Mouse (Mus musculus) layer of hippocampus, postnatal 10 days (tissue): ENCODE measurements around the gene Psmg4. TPM values are rescaled to one million over a fixed set of nuclear protein-coding genes. Genes with fewer than 3 reads are reported as not detected.

Source experiments
- DNase-seq, 2 experiments: peaks; one replicate each; pipeline ENCODE4 v3.0.0; 2021; ENCODE audit warnings: low spot score in 2 of 2
- total RNA-seq, 2 experiments: library from RNA; stranded (reverse); gene quantifications; 2 replicates each; pipeline ENCODE4 v1.2.3; 2021

The Psmg4 gene
- total RNA-seq, 2 experiments from 2014 or later = 28.9 to 34.7 TPM

DNA sequence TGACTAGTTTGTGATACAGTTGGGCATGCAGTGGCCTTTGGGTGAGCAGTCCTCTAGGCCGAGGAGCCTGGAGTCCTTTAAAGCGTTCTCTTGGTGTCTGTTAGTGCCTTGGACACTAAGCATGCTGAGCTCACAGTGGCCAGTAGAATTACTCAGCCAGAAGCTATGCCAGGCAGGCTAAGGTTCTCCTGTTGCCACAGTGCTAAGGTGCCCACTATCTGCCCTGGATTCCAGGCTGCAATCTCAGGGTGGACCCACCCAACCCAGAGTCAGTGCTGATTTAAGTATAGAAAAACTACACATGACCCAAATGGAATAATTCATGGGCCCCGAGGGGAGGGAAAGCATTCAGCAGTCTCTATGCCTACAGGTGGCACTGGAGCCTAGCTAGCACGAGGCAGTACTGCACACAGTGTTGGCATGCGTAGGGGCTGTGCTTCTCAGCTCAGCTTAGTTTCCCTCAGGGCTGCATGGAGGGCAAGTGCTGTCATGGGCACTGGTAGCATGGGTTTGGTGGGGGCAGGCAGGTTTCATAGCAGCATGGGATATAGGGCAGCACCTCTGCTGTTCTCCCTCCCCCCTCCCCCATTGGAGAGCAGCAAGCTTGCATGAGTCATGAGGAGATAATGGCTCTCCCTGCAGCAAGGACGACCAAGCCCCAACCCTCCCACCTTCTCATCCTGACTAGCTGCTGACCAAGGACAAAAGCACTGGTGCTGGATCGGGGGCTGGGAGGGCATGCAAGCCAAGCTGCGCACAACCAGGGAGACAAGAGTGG lies 29.8 kb downstream of the Psmg4 start:
- peak; percentile 24 to 49 for DNase-seq

DNA sequence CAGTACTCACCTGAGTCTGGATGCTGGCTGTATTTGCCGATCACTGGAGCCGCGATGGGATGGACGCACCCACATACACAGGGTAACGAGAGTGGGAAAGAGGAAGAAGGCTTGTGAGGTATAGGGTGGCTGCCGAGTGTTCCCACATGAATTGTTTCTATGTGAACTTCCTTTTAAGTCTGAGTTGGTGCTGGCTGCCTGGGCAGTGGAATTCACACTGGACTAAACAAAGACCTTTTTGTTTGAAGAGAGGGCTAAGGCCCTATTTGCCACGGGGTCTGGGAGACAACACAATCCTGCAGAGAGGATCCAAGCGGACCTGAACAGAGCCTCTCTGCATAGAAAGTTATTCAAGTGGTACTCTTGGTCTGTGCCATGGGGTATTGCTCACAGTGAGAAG lies 30.6 kb downstream of the Psmg4 start:
- DNase-seq = no peak

DNA sequence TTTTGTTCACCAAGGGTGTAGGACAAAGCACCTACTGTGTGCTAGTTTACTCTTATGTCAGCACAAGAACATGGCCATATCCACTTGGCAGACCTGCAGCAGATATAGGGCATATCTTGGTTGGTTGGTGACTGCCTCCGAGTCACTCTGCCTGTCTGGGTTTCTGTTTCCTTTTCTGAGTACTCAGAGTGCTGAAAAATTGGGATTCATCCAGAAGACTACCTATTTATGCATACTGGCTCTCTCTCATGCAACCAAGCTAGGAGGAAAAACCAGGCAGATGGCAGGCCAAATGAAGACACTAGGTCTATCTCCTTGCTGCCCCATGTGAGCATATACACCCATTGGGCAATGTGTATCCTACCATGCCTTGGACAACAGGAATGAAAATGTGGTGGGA lies 32.9 kb downstream of the Psmg4 start:
- DNase-seq = no peak

DNA sequence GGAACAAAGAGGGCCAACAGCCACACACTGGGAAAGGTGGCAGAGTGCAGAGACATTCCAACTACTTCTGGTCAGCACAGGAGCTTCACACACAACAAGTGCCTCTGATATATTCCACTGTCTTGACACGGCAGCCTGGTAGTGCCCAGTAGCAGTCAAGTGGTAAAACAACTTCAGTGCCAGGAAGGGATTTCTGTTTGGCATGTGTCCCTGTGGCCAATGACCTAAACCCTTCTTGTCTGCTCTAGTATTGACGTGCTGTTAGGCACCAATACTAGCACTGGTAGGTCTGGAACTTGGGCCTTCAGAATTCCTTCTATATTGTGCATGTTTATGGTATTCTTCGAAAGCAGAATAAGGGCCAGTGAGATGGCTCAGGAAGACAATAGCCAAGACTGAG lies 42.5 kb downstream of the Psmg4 start:
- DNase-seq = no peak

GRCm38 (mm10) chr13:34207714-34208470 lies 45.1 kb downstream of the Psmg4 start:
- DNase-seq = no peak

DNA sequence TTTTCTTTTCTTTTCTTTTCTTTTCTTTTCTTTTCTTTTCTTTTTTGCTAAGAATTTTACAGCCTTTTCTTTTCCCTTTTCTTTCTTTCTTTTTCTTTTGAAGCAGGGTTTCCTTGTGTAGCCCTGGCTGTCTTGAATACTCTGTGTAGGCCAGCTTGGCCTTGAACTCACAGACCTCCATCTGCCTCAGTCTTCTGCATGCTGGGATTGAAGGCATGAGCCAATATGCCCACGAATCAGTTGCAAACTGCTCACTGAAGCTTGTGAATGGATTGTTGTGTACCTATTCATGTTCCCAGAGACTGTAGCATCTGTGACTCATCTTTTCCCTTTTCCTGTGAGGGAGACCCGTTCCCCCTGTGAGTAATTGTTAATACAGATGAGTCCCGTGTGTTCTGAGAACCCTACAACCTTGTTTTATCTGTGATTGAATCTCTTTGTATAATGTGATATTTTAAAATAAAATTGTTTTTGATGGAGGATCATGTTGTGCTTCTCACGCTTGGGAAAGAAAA lies 48.6 kb downstream of the Psmg4 start:
- no peak for DNase-seq

GRCm38 (mm10) chr13:34212735-34213212 lies 50.0 kb downstream of the Psmg4 start:
- no peak for DNase-seq

DNA sequence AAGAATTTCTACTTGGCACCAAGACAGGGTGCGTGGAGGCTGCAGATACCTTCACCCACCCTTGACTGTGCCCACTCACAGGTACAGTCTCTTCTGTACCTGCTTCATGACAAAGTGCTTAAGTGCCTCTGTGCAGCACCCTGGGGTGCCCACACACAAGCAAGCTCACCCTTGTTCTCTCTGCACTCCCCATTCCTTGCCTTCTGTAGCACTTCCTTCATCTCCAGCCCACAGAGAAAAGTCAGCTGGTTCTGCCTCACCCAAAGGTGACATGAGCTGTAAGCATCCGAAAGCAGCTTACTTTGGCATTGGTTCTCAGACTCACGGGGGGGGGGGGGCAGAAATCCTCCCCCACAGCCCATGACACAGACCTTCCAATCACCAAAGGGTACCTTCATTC lies 52.1 kb downstream of the Psmg4 start:
- no peak for DNase-seq

- DNase-seq = no peak
Measured at GRCm38 (mm10) chr13:34218776-34219175, 56.0 kb downstream of the Psmg4 start.

- no peak for DNase-seq
Measured at GRCm38 (mm10) chr13:34219728-34220127, 57.0 kb downstream of the Psmg4 start.

DNA sequence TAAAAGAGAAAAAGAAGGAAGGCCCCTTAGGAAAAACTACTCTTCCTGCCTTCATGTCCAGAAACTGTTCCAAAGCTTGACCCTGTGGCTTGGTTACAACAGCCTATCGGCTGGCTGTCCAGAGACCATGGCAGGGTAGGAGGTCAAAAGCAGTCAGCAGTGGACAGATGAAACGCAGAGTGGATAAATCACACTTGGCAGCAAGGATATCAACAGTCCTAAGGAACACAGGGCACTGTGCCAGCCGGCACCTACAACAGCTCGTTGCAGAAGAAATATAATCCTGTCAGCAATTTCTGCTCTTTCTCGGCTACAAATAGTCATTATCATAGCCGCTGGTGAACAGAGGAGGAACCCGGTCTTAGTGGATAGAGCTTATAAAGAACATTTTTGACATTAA lies 60.2 kb downstream of the Psmg4 start:
- DNase-seq = no peak

- DNase-seq = no peak
Measured at GRCm38 (mm10) chr13:34226940-34227339, 64.2 kb downstream of the Psmg4 start.

Other genes starting within 250 kb of the Psmg4 start
- 1 to 10 TPM; 6.4 to 7.4 TPM for gene Nqo2, start 198.3 kb upstream of the Psmg4 start, total RNA-seq
- gene Ripk1, start 160.6 kb upstream of the Psmg4 start, total RNA-seq = 10 to 100 TPM in 1 of 2 experiments, 1 to 10 TPM in 1; 7.8 to 10.1 TPM
- 10 to 100 TPM; 49.6 to 52.9 TPM for gene Serpinb6a, start 160.2 kb upstream of the Psmg4 start, total RNA-seq
- 10 to 100 TPM; 34.6 to 35.9 TPM for gene Bphl, start 125.4 kb upstream of the Psmg4 start, total RNA-seq
- gene Tubb2a, start 85.0 kb upstream of the Psmg4 start, total RNA-seq = 1,000 to 10,000 TPM; 2,376 to 2,620 TPM
- 1,000 to 10,000 TPM; 1,434 to 1,803 TPM for gene Tubb2b, start 32.5 kb upstream of the Psmg4 start, total RNA-seq
- gene Slc22a23, start 182.2 kb downstream of the Psmg4 start, total RNA-seq = 10 to 100 TPM; 51.4 to 51.8 TPM